Mouse (Mus musculus): ENCODE measurements around the gene Suv39h2. TPM values are rescaled to one million over a fixed set of nuclear protein-coding genes. Genes with fewer than 3 reads are reported as not detected.

Gene Suv39h2
- total RNA-seq, 4 experiments from 2014 or later, result 0.56 to 1.5 (median 1.0) TPM

- peak; percentile 92 for DNase-seq (ENCODE audit: low spot score)
These were observed 50.8 kb downstream of the Suv39h2 start, which contains the start of gene Dclre1c for GRCm38 (mm10) chr2:3423841-3424578. Gene Dclre1c (plus strand): TSS chr2:3424131.

GRCm38 (mm10) chr2:3422548-3422947, 52.3 kb downstream of the Suv39h2 start, which contains the start of gene Meig1:
Gene Meig1 (minus strand): TSS chr2:3422648.
- no peak for DNase-seq (ENCODE audit: low spot score)

GRCm38 (mm10) chr2:3420157-3420556, 54.7 kb downstream of the Suv39h2 start:
- no peak for DNase-seq (ENCODE audit: low spot score)

GRCm38 (mm10) chr2:3418883-3419431, 55.9 kb downstream of the Suv39h2 start:
- peak; percentile 96 for DNase-seq (ENCODE audit: low spot score)

GRCm38 (mm10) chr2:3415676-3416075, 59.2 kb downstream of the Suv39h2 start:
- no peak for DNase-seq (ENCODE audit: low spot score)

- DNase-seq (ENCODE audit: low spot score), result peak; percentile 34
These were observed 60.6 kb downstream of the Suv39h2 start for GRCm38 (mm10) chr2:3414241-3414640.

- DNase-seq (ENCODE audit: low spot score), result no peak
These were observed 67.1 kb downstream of the Suv39h2 start for GRCm38 (mm10) chr2:3407756-3408155.

GRCm38 (mm10) chr2:3405981-3406380, 68.8 kb downstream of the Suv39h2 start:
- DNase-seq (ENCODE audit: low spot score), result no peak

Other genes starting within 250 kb of the Suv39h2 start
- gene Nmt2, start 190.8 kb downstream of the Suv39h2 start, total RNA-seq (2022), result 1 to 10 TPM; 7.2 to 9.2 (median 7.6) TPM
- gene Rpp38, start 142.4 kb downstream of the Suv39h2 start, total RNA-seq (2022), result 1 to 10 TPM; 4.6 to 6.3 (median 5.3) TPM
- 1 to 10 TPM in 3 of 4 experiments, under 1 TPM in 1; 0.95 to 2.4 (median 1.5) TPM for gene Acbd7, start 138.9 kb downstream of the Suv39h2 start, total RNA-seq (2022)
- gene Olah, start 77.8 kb downstream of the Suv39h2 start, total RNA-seq (2022), result not detected
- 1 to 10 TPM; 1.0 to 5.4 (median 2.0) TPM for gene Meig1, start 52.4 kb downstream of the Suv39h2 start, total RNA-seq (2022)
- 1 to 10 TPM; 2.4 to 3.8 (median 3.3) TPM for gene Dclre1c, start 50.9 kb downstream of the Suv39h2 start, total RNA-seq (2022)
- gene Gm45902, start 37.8 kb upstream of the Suv39h2 start, total RNA-seq (2022), result 1 to 10 TPM in 3 of 4 experiments, under 1 TPM in 1; 0.98 to 1.4 (median 1.2) TPM
- 10 to 100 TPM; 19.8 to 24.0 (median 22.2) TPM for gene Hspa14, start 37.8 kb upstream of the Suv39h2 start, total RNA-seq (2022)
- 10 to 100 TPM; 29.9 to 38.4 (median 31.2) TPM for gene Cdnf, start 38.0 kb upstream of the Suv39h2 start, total RNA-seq (2022)
- gene Fam107b, start 95.5 kb upstream of the Suv39h2 start, total RNA-seq (2022), result 1 to 10 TPM; 3.8 to 4.6 (median 4.1) TPM

Data from heart, adult 8-10 months (tissue).